Mouse (Mus musculus): ENCODE measurements at regions not wholly inside any gene's neighbourhood (a gene's known extent, or its start where the extent isn't known, plus 50 kb on each side); places are given as distances from the start of the nearest gene placed in this dataset.

- intact Hi-C loops (cut with DNase I) = no loop called here
- DNase-seq (ENCODE audit: low spot score in 2 of 2) = no peak
Observed at GRCm38 (mm10) chr12:69460552-69461079, 88.4 kb upstream of the Gm9887 start.

DNA sequence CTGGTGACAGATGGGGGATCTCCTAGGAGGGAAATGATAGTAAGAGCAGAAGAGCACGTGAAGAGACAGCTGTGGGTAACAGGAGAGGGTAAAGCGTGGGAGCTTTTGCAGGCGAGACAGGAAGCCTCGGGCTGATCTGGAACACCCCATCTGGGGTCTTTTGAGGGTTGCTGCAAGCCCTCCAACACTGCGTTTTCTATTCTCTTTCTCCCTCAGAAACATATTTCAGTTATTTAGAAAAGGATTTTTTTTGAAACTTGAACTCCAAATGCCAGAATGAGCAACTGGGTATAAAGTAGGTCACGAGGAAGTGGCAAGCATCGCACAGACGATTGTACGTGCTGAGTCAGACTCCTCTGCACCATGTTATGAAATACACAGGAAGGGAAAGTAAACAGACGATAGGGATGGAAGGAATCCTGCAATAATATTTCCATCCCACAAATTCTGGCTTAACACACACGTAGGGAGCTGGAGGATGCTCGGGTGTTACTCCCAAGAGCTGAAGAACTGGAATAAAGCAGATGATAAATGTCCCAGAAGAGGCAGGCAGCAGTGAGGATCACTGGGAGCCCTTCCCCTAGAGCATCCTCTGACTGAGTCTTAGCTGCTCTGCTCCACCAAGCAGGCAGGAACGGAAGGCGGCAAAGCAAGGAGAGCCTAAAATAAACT lies 86.0 kb upstream of the Gm9887 start:
- intact Hi-C loops (cut with DNase I) = loop anchor here (5.0 kb wide), 1 partner anchor 86 kb away; the partner anchor contains the start of genes Arf6 and Gm9887
- DNase-seq (ENCODE audit: low spot score in 2 of 2) = peak in 1 of 2 experiments; percentile 76

GRCm38 (mm10) chr12:69456746-69457145 lies 84.5 kb upstream of the Gm9887 start:
- intact Hi-C loops (cut with DNase I) = loop anchor here (5.0 kb wide), 1 partner anchor 84 kb away; the partner anchor contains the start of genes Arf6 and Gm9887
- DNase-seq (ENCODE audit: low spot score in 2 of 2) = peak in 1 of 2 experiments; percentile 73

GRCm38 (mm10) chr12:69456116-69456515 lies 83.9 kb upstream of the Gm9887 start:
- DNase-seq (ENCODE audit: low spot score in 2 of 2) = no peak
- intact Hi-C loops (cut with DNase I) = loop anchor here (5.0 kb wide), 1 partner anchor 84 kb away; the partner anchor contains the start of genes Arf6 and Gm9887

GRCm38 (mm10) chr12:69455566-69455965 lies 83.3 kb upstream of the Gm9887 start:
- no peak for DNase-seq (ENCODE audit: low spot score in 2 of 2)
- intact Hi-C loops (cut with DNase I) = loop anchor here (5.0 kb wide), 1 partner anchor 83 kb away; the partner anchor contains the start of genes Arf6 and Gm9887

GRCm38 (mm10) chr12:69453544-69453943 lies 81.3 kb upstream of the Gm9887 start:
- DNase-seq (ENCODE audit: low spot score in 2 of 2) = no peak
- intact Hi-C loops (cut with DNase I) = no loop called here

DNA sequence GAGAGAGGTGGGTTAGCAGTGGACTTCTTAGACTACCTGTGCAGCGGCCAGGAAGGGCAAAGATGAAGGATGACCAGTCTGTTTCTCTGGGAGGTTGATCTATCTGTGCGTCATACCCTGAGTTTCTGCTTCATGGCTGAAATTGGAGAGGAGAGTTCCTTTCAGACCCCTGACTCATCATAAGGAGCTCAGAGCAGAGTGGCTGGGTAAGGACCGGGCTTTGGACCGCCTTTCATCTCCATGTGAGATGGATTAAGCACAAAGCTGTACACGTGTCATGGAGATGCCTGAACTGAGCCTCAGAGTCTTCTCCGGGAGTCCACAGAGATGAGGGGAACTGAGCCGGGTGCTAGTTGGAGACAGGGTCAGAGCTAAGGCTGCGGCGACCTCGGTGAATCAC lies 80.7 kb upstream of the Gm9887 start:
- DNase-seq (ENCODE audit: low spot score in 2 of 2) = no peak
- intact Hi-C loops (cut with DNase I) = no loop called here

- no peak for DNase-seq (ENCODE audit: low spot score in 2 of 2)
- intact Hi-C loops (cut with DNase I) = no loop called here
Observed at GRCm38 (mm10) chr12:69451110-69451509, 78.9 kb upstream of the Gm9887 start.

- intact Hi-C loops (cut with DNase I) = loop anchor here (5.0 kb wide), 1 partner anchor 134 kb away; the partner anchor contains the start of gene Vcpkmt
- peak in 1 of 2 experiments; percentile 45 for DNase-seq (ENCODE audit: low spot score in 2 of 2)
Observed at GRCm38 (mm10) chr12:69447962-69448767, 75.9 kb upstream of the Gm9887 start.

DNA sequence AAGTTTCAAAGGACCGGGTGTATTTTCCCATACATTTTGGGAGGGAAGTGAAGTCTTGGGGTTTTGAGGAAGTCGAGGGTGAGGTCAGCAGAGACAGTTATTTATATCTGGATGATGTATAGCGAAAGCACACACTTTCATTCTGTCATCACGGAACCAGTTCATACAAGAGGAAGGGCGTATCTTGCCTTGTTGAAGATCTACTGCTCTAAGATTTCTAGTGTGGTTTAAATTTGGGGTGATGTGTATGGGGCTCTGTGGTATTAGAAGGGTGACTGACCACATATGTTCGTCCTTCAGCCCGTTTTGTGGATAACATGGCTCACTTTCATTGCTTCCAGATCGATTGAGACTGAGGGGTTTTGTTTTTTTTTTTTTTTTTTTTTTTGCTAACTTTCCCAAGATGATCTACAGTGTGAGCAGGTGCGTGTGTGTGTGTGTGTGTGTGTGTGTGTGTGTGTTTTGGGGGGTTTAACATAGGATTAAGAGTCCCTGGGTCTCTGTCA lies 75.1 kb upstream of the Gm9887 start:
- intact Hi-C loops (cut with DNase I) = loop anchor here (5.0 kb wide), 1 partner anchor 135 kb away; the partner anchor contains the start of gene Vcpkmt
- no peak for DNase-seq (ENCODE audit: low spot score in 2 of 2)

- intact Hi-C loops (cut with DNase I) = loop anchor here (5.0 kb wide), 1 partner anchor 136 kb away; the partner anchor contains the start of gene Vcpkmt
- no peak for DNase-seq (ENCODE audit: low spot score in 2 of 2)
Observed at GRCm38 (mm10) chr12:69446468-69447321, 74.4 kb upstream of the Gm9887 start.

- peak in 1 of 2 experiments; percentile 29 for DNase-seq (ENCODE audit: low spot score in 2 of 2)
- intact Hi-C loops (cut with DNase I) = loop anchor here (5.0 kb wide), 1 partner anchor 136 kb away; the partner anchor contains the start of gene Vcpkmt
Observed at GRCm38 (mm10) chr12:69446085-69446467, 73.8 kb upstream of the Gm9887 start.

DNA sequence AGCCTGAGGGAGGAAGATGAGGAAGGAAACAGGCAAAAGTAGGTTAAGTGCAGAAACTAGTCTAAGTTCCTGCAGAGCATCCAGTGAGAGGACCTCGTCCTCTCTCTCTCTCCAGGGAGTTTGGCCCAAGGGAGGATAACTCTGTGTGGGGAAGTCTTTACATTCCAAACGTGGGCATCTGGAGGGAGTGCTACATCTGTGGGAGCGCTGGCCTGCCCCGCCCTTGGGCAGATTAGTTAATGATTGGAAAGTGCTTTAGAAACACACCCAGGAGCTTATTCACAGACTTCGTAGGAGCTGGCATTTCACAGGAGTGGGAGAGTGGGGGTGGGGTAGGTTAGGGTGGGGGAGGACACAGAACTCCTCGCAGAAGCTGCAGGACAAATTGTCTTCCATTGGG lies 70.1 kb upstream of the Gm9887 start:
- DNase-seq (ENCODE audit: low spot score in 2 of 2) = no peak
- intact Hi-C loops (cut with DNase I) = no loop called here

DNA sequence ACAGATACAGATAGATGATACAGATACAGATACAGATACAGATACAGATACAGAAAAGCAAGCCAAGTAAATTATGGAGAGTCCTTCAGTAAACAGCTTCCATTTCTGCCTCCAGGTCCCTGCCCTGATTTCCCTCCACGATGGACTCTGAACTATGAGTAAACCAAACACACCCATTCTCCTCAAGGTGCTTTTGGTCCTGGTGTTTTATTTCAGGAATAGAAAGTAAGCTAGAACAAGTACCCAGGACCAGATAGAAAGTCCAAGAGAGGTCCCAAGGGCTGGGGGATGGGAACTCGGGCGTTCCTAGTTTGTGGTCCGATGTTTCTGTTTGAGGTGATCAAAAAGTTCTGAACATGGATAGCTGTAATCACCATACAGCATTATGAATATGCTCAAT lies 69.5 kb upstream of the Gm9887 start:
- no peak for DNase-seq (ENCODE audit: low spot score in 2 of 2)
- intact Hi-C loops (cut with DNase I) = no loop called here

DNA sequence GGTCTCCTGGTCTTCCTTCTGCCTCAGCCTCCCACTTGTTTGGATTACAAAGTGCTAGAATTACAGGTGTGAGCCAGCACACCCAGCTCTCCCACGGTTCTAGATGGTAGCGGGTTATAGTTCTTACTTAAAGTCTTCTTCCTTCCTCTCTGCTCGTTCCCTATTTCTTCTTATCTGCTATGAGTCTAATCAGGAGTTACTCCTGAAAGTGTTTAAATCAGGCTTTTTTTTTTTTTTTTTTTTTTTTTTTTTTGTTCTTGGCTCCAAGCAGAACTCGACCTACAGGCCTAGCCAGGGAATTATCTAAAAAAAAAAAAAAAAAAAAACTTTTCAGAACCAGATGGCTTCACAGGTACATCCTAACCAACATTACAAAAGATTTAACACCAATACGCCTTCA lies 66.0 kb upstream of the Gm9887 start:
- intact Hi-C loops (cut with DNase I) = no loop called here
- no peak for DNase-seq (ENCODE audit: low spot score in 2 of 2)

DNA sequence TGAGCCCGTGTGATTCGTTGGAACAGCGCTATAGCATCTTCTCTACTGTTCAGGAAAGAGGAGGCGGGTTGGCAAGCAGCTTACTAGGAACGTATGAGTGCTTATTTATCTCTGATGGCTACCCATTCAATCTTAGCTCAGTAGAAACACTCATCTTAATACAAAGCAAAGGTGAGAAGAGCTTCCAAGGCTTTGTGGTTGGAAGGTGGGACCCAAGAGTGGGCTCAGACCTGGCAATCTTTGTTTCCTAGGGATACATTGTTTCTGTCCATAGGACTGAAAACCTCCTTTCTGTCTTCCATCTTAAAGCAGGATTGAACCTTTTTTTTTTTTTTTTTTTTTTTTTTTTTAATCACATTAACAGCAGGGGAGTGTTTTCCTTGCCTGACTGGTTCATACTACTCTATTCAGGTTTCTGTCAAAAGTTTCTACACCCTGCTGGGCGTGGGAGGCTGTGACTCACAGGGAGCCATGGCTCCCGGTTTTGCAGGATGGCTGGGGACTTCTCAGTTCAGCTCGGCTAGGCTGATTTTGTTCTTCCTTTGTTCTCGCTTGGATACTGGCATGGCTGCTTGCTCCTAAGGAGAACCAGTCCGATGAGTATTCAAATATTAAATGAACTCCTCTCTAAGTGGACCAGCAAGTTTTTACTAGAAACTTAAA lies 64.7 kb upstream of the Gm9887 start:
- intact Hi-C loops (cut with DNase I) = loop anchor here (1.0 kb wide), 1 partner anchor 46 kb away; no protein-coding TSS in a partner anchor
- peak; percentile 49 to 91 for DNase-seq (ENCODE audit: low spot score in 2 of 2)

- DNase-seq (ENCODE audit: low spot score in 2 of 2) = no peak
- intact Hi-C loops (cut with DNase I) = no loop called here
Observed at GRCm38 (mm10) chr12:69434315-69434714, 62.1 kb upstream of the Gm9887 start.

DNA sequence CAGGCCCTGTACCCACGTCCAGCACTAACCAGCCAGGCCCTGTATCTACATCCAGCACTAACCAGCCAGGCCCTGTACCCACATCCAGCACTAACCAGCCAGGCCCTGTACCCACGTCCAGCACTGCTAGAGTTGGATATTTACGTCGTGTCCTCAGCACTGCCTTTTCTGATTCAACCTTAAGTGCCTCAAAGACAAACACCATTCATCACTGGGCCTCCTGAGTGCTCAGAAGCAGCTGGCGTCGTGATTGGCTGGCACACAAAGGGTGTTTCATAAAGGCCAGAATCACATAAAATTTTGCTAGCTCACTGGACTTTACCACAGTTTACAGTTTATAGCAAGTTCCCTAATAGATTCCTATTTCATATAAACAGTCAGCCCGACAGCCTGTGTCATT lies 59.8 kb upstream of the Gm9887 start:
- DNase-seq (ENCODE audit: low spot score in 2 of 2) = no peak
- intact Hi-C loops (cut with DNase I) = no loop called here

DNA sequence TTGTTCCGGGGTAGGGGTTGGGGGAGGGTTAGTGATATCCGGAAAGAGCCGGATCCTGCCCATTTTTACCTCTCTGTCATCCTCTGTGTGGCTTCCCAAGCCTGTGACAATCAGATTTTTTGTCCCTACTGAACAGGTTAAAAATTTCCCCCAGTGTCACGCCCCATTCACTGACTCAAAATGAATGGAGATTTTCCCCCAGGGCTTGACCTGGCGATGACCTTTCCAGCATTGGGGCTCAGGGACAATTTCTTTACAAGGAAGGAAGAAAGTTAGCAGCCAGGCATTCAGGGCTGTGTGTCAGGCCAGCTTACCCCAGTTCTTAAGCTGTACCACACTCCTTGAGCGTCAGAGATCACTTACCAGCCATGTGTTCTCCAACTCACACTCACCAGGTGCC lies 55.9 kb upstream of the Gm9887 start:
- no peak for DNase-seq (ENCODE audit: low spot score in 2 of 2)

More for the DNA sequence above, 55.9 kb upstream of the Gm9887 start:
- intact Hi-C loops (cut with DNase I) = no loop called here
